Mouse (Mus musculus): ENCODE measurements at regions not wholly inside any gene's neighbourhood (a gene's known extent, or its start where the extent isn't known, plus 50 kb on each side); places are given as distances from the start of the nearest gene placed in this dataset.

DNA sequence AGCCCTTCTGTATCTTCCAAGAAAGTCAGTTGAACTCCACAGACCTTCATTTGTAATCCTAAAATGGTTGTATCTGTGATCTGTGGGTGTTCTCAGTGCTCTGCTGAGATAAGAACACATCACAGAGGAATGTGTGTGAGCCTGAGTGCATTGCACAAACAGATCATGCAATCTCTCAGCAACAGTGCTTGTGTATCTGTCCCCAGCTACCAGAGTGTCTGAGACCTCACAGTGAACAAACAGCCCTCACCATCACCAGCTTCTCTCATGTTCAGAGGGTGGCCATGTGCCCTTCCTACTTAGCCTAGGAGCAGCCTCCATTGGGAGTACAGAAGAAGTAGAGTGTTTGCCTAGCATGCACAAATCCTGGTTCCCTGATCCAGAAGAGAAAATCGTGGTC, 82.0 kb upstream of the Dscam start:
- 85% methylated on average over 1 of the region's 1 CpGs for WGBS
- Histone ChIP-seq H3K27me3 (ENCODE audit: control insufficient read depth, insufficient read depth, low read length) (no peaks in the 10 kb centered on the region), H3K36me3 (ENCODE audit: control insufficient read depth, insufficient read depth, low read length) (no peaks in the 10 kb centered on the region), H3K9ac (ENCODE audit: low read length) (no peak overlapping the region), H3K4me1 (replicated peaks; ENCODE audit: control insufficient read depth, insufficient read depth) (no peaks in the 10 kb centered on the region), H3K4me3 (ENCODE audit: low read depth, low read length) (no peak overlapping the region), H3K4me2 (replicated peaks; ENCODE audit: low read depth) (no peak overlapping the region), H3K9me3 (ENCODE audit: control insufficient read depth, low read length) (no peaks in the 10 kb centered on the region), H3K27ac (replicated peaks) (no peak overlapping the region)
- TF ChIP-seq EP300 (optimal IDR thresholded peaks at IDR 0.05) = no peak
- no peak for TF ChIP-seq CTCF (IDR thresholded peaks at IDR 0.05; ENCODE audit: low read depth)
- ATAC-seq (ENCODE audit: low FRiP score, low TSS enrichment) (no peak), DNase-seq (ENCODE audit: low spot score) (no peak)

DNA sequence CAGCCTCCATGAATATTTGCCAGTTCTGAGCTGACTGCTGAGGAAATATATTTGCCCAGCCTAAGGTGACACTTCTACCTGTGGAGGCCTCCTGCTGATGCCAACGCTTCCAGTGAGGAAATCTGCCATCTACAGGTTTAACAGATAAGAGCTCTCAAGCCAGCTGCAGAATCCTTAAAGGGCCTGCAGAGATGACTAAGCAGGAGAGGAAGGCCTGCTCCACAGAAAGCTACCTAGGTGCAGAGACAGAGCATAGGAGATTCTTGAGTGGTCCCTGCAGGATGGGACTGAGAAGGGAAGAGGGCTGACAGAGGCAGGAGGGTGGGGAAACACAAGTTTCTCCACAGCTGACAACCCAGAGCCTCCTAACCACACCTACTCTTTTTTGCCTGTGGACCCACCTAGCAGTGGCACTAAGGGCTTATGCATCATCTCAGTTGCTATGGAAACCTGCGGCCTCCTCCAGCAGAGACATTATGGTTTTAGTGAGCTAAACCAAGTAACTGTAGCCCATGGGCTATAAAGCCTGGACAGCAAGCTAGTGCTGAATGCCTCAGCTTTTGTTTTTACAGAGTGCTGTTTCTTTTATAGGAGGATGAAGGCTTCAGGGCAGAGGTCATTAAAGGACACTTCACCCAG, 82.6 kb upstream of the Dscam start:
- Histone ChIP-seq H3K27ac (replicated peaks) (no peak overlapping the region), H3K4me1 (replicated peaks; ENCODE audit: control insufficient read depth, insufficient read depth) (no peaks in the 10 kb centered on the region), H3K4me2 (replicated peaks; ENCODE audit: low read depth) (no peak overlapping the region), H3K9ac (ENCODE audit: low read length) (no peak overlapping the region), H3K27me3 (ENCODE audit: control insufficient read depth, insufficient read depth, low read length) (no peaks in the 10 kb centered on the region), H3K9me3 (ENCODE audit: control insufficient read depth, low read length) (no peaks in the 10 kb centered on the region), H3K4me3 (ENCODE audit: low read depth, low read length) (no peak overlapping the region), H3K36me3 (ENCODE audit: control insufficient read depth, insufficient read depth, low read length) (no peaks in the 10 kb centered on the region)
- DNase-seq (ENCODE audit: low spot score) (no peak), ATAC-seq (ENCODE audit: low FRiP score, low TSS enrichment) (no peak)
- TF ChIP-seq EP300 (optimal IDR thresholded peaks at IDR 0.05) = no peak
- no peak for TF ChIP-seq CTCF (IDR thresholded peaks at IDR 0.05; ENCODE audit: low read depth)
- 48% methylated on average over 2 of the region's 2 CpGs for WGBS

DNA sequence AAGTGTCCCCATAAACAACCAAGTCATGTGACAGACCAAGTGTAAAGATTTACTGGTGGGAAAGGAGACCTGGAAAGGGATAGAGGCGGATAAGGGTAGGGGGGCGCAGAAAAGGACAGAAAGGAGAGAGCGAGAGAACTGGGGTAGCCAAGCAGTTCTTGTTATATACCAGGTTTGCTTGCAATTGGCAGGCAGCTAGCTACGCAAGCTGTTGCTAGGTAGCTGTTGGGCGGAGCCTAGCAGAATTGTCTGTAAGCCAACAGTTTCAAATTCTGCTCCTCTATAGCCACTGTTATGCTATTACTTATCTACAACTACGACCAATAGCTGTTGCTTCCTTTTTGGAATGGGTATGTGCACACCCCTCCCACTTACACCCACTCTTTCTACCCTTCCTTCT, 88.3 kb upstream of the Dscam start:
- WGBS = 79% methylated on average over 6 of the region's 6 CpGs
- Histone ChIP-seq H3K36me3 (ENCODE audit: control insufficient read depth, insufficient read depth, low read length) (no peaks in the 10 kb centered on the region), H3K4me2 (replicated peaks; ENCODE audit: low read depth) (no peak overlapping the region), H3K27ac (replicated peaks) (no peak overlapping the region), H3K9ac (ENCODE audit: low read length) (no peak overlapping the region), H3K9me3 (ENCODE audit: control insufficient read depth, low read length) (no peaks in the 10 kb centered on the region), H3K27me3 (ENCODE audit: control insufficient read depth, insufficient read depth, low read length) (no peaks in the 10 kb centered on the region), H3K4me3 (ENCODE audit: low read depth, low read length) (no peak overlapping the region), H3K4me1 (replicated peaks; ENCODE audit: control insufficient read depth, insufficient read depth) (no peaks in the 10 kb centered on the region)
- no peak for ATAC-seq (ENCODE audit: low FRiP score, low TSS enrichment)
- TF ChIP-seq EP300 (optimal IDR thresholded peaks at IDR 0.05) (no peak), CTCF (IDR thresholded peaks at IDR 0.05; ENCODE audit: low read depth) (no peak)
- DNase-seq (ENCODE audit: low spot score) = no peak

DNA sequence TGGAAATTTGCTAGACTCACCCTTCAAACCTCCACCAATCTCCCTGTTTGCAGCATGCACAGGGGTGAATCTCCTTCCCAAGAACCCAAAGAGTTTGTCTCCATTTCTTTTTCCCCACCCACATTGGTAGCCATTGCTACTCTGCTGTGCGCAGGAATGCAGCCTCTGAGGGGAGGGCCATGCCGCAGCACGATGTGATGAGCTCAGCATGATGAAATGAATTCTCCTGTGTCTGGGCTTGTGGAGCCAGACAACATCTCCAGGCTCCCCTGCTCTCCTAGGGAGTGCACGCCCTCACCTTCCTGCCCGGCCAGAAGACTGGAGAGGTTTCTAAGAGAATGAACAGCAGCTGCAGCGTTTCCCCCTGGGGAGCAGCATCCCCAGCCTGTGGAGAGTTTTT, 92.9 kb upstream of the Dscam start:
- WGBS = 17% methylated on average over 6 of the region's 6 CpGs
- TF ChIP-seq EP300 (optimal IDR thresholded peaks at IDR 0.05) = no peak
- H3K27me3 ChIP-seq (ENCODE audit: control insufficient read depth, insufficient read depth, low read length) = no peaks in the 10 kb centered on the region
- no peak overlapping the region for H3K9ac ChIP-seq (ENCODE audit: low read length)
- DNase-seq (ENCODE audit: low spot score) (no peak), ATAC-seq (ENCODE audit: low FRiP score, low TSS enrichment) (no peak)
- no peaks in the 10 kb centered on the region for H3K9me3 ChIP-seq (ENCODE audit: control insufficient read depth, low read length)
- H3K27ac ChIP-seq (replicated peaks) = no peak overlapping the region
- no peaks in the 10 kb centered on the region for H3K4me1 ChIP-seq (replicated peaks; ENCODE audit: control insufficient read depth, insufficient read depth)
- no peak overlapping the region for H3K4me3 ChIP-seq (ENCODE audit: low read depth, low read length)
- H3K36me3 ChIP-seq (ENCODE audit: control insufficient read depth, insufficient read depth, low read length) = no peaks in the 10 kb centered on the region
- no peak overlapping the region for H3K4me2 ChIP-seq (replicated peaks; ENCODE audit: low read depth)

DNA sequence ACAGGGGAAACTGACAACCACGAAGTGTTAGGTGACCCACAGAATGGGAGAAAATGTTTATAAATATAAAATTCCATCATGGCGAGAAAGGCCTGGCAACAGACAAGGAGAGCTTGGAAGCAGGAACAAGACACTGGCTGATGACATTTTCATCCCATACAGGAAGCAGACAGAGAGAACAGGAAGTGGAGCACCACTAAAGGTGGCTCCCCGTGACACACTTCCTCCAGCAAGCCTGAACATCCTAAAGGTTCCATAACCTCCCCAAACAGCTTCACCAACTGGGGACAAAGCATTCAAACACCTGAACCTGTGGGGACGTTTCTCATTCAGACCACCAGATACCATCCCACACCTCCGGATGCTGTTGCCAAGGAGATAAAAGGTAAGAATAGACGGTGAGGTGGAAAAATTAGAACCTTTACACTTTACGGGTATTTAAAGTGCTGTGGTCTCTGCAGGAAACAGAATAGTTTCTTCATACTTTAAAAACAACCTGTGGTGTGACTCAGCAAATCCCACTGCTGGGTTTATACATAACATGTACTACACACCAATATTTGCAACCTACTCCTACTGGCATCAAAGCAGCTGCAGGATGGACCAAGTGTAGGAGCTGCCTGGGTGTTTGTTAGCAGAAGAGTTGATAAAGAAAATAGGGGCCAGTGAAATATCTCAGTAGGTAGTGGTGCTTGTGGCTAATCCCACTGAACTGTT, 86.0 kb upstream of the Bace2 start:
- H3K4me1 ChIP-seq (replicated peaks; ENCODE audit: control insufficient read depth, insufficient read depth) = no peaks in the 10 kb centered on the region
- no peak overlapping the region for H3K9ac ChIP-seq (ENCODE audit: low read length)
- H3K27me3 ChIP-seq (ENCODE audit: control insufficient read depth, insufficient read depth, low read length) = no peaks in the 10 kb centered on the region
- H3K9me3 ChIP-seq (ENCODE audit: control insufficient read depth, low read length) = no peaks in the 10 kb centered on the region
- DNase-seq (ENCODE audit: low spot score) = no peak
- ATAC-seq (ENCODE audit: low FRiP score, low TSS enrichment) = no peak
- 82% methylated on average over 7 of the region's 7 CpGs for WGBS
- H3K4me3 ChIP-seq (ENCODE audit: low read depth, low read length) = no peak overlapping the region
- H3K36me3 ChIP-seq (ENCODE audit: control insufficient read depth, insufficient read depth, low read length) = no peaks in the 10 kb centered on the region
- TF ChIP-seq CTCF (IDR thresholded peaks at IDR 0.05; ENCODE audit: low read depth) (no peak), EP300 (optimal IDR thresholded peaks at IDR 0.05) (no peak)
- no peak overlapping the region for H3K4me2 ChIP-seq (replicated peaks; ENCODE audit: low read depth)
- H3K27ac ChIP-seq (replicated peaks) = no peak overlapping the region

DNA sequence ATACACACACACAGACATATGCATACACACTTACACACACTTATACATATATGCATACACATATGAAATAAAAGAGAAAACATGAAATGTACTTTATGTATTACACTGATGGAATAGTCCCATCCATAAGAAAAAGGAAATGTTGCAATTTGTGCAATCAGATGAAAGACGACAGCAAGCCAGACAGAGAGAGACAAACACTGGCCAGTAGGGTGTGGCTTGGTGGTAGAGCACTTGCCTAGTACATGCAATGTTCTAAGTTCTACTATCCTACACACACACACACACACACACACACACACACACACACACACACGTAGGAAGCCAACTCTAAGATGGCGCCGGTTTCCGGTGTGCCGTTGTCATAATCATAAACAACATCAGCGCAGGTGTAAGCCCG, 85.3 kb upstream of the Bace2 start:
- no peak for DNase-seq (ENCODE audit: low spot score)
- WGBS = 84% methylated on average over 8 of the region's 8 CpGs

More for the DNA sequence above, 85.3 kb upstream of the Bace2 start:
- H3K9ac ChIP-seq (ENCODE audit: low read length) = no peak overlapping the region
- TF ChIP-seq CTCF (IDR thresholded peaks at IDR 0.05; ENCODE audit: low read depth) = no peak
- no peak for TF ChIP-seq EP300 (optimal IDR thresholded peaks at IDR 0.05)
- H3K4me2 ChIP-seq (replicated peaks; ENCODE audit: low read depth) = no peak overlapping the region
- ATAC-seq (ENCODE audit: low FRiP score, low TSS enrichment) = no peak
- no peaks in the 10 kb centered on the region for H3K4me1 ChIP-seq (replicated peaks; ENCODE audit: control insufficient read depth, insufficient read depth)
- H3K4me3 ChIP-seq (ENCODE audit: low read depth, low read length) = no peak overlapping the region
- H3K27ac ChIP-seq (replicated peaks) = no peak overlapping the region
- no peaks in the 10 kb centered on the region for H3K36me3 ChIP-seq (ENCODE audit: control insufficient read depth, insufficient read depth, low read length)
- H3K27me3 ChIP-seq (ENCODE audit: control insufficient read depth, insufficient read depth, low read length) = no peaks in the 10 kb centered on the region
- no peaks in the 10 kb centered on the region for H3K9me3 ChIP-seq (ENCODE audit: control insufficient read depth, low read length)

Data from stomach, postnatal 0 days (tissue).